Mouse (Mus musculus): Measurements from ENCODE around the gene Hnrnpa0. TPM values are rescaled to one million over a fixed set of nuclear protein-coding genes. Genes with fewer than 3 reads are reported as not detected.
"Not testable (repeated sequence)": the region's sequence is repeated elsewhere in the genome, so short reads cannot be mapped to it uniquely, and the experiment has no call there.

Gene Hnrnpa0
- total RNA-seq, 2 experiments from 2014 or later, result 31.1 to 37.7 TPM

DNA sequence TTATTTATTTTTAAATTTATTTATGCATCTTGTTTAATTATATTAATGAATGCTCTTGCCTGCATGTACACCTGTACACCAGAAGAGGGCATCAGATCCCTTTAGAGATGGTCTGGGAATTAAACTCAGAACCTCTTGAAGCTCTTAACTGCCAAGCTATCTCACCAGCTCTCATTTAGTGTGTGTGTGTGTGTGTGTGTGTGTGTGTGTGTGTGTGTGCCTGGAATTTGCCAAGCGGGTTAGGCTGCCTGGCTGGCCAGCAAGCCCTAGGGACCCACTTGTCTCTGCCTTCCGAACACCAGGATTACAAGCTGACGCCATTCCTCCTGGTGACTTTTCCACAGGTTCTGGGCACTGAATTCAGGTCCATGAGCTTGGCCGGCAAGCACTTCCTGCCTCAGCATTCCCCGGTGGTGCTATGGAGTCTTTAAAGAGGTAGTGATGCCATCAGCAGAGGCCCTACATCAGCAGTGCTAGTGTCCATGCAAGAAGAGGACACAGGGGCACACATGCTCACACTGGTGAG is 20.7 kb upstream of the Hnrnpa0 start:
- intact Hi-C loops (cut with DNase I), result no loop called here
- peak; percentile 69 for TF ChIP-seq CTCF (IDR thresholded peaks at IDR 0.05)
- Histone ChIP-seq H3K4me3 (peak overlapping the region; percentile 58), H3K27ac (no peak overlapping the region)
- DNase-seq, result no peak

DNA sequence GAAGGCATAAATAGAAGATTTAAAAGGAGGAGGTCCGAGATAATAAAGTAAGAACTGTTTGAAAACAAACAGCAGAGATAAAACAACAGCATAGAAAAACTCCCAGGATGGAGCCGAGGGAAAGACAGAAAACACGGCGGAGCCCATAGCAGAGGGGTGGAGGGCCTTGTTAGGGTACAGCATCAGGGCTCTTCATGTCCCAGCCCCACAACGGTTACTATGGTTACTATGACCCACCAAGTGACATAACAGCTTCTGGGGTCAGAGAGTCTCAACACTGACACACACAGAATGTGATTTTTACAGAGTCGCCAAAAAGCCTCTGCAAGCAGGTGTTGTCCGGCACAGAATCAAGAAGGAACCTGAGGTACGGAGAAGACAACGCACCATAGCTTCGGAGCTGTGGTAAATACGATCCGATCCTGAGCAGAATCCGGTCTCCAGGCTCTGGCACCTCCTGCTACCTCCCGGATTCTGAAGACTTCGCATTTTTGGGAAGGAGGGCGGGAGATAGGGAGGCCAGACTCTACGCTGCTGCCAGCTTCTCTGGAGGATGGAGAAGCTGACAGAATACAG is 20.0 kb upstream of the Hnrnpa0 start:
- Histone ChIP-seq H3K27ac (peak overlapping the region; percentile 17; the same call in 1 of the 2 replicates), H3K4me3 (peak overlapping the region; percentile 58)
- intact Hi-C loops (cut with DNase I), result no loop called here
- no peak for TF ChIP-seq CTCF (IDR thresholded peaks at IDR 0.05)
- no peak for DNase-seq

DNA sequence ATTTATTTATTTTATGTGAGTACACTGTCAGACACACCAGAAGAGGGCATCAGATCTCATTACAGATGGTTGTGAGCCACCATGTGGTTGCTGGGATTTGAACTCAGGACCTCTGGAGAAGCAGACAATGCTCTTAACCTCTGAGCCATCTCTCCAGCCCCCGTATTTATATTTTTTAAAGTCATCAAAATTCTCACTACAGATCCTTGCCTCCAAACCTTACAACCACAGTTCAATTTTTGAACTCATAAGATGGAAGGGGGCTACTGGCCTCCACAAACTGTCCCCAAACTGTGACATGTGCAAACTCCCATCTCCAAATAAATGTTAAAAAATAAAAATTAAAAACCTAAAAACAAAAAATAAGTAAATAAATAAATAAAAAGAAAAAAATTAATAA is 19.4 kb upstream of the Hnrnpa0 start:
- TF ChIP-seq CTCF (IDR thresholded peaks at IDR 0.05), result no peak
- H3K27ac ChIP-seq, result no peak overlapping the region
- H3K4me3 ChIP-seq, result no peak overlapping the region
- intact Hi-C loops (cut with DNase I), result no loop called here
- DNase-seq, result no peak

DNA sequence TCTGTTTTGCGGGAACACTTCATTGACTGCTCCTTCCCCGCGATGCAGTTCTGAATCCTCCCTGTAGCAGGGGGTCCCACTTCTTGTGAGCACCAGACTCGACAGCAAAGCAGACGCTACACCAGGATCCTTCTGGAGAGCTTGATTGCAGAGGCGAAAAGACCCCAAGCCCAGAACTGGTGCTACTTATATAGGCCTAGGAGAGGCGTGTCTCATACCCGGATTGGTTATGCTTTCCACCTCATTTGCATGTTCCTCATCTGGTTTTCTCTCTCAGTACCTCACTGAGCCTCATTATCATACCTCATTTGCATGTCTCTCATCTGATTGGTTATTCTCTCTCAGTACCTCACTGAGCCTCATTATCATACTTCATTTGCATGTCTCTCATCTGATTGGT is 18.2 kb upstream of the Hnrnpa0 start:
- H3K27ac ChIP-seq; intact Hi-C loops (cut with DNase I); DNase-seq; H3K4me3 ChIP-seq: not testable (repeated sequence)

DNA sequence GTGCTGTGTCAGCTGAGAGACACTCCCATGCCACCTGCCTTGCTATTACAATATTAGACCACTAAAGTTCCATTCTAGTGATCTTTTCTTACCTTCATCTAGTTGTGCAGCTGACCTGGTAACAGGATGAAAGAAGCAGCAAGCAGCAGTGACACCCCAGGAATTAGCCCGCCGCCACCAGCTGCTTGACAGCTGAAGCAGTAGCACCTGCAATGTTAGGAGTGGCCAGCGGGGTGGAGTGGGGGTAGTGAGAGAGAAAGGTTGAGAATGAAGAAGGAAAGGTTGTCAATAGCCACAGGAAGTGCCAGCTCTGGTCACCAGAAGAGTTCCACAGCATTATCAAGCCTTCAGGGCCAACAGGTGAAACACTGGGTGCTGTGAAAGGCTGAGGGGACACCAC is 3.3 kb upstream of the Hnrnpa0 start:
- no peak overlapping the region for H3K4me3 ChIP-seq
- TF ChIP-seq CTCF (IDR thresholded peaks at IDR 0.05), result no peak
- intact Hi-C loops (cut with DNase I), result no loop called here
- DNase-seq, result no peak
- no peak overlapping the region for H3K27ac ChIP-seq

DNA sequence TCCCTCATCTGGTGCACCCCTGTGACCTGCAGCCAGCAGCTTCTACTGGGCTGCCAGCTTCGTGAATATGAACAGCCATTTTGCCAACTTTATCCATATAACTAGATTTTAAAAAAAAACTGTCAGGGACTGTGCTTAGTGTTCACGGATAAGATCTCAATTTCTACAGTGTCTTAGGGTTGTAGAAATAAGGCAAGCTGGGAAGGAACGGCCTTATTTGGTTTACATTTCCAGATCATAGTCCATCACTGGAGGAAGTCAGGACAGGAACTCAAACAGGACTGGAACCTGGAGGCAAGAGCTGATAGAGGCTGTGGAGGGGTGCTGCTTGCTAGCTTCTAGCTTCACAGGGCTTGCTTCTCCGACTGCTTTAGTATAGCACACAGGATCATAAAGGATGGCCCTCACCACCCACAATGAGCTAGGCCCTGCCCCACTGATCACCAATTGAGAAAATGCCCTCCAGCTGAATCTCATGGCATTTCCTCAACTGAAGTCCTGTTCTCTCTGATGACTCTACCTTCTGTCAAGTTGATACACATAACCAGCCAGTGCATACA is 1.4 kb upstream of the Hnrnpa0 start:
- TF ChIP-seq CTCF (IDR thresholded peaks at IDR 0.05), result no peak
- peak overlapping the region; percentile 96 for H3K4me3 ChIP-seq
- peak overlapping the region; percentile 100 for H3K27ac ChIP-seq
- DNase-seq, result no peak
- intact Hi-C loops (cut with DNase I), result loop anchor here (2.0 to 10.0 kb wide), 2 partner anchors 27 to 255 kb away; partner anchors contain the start of genes 2210016F16Rik and Idnk

DNA sequence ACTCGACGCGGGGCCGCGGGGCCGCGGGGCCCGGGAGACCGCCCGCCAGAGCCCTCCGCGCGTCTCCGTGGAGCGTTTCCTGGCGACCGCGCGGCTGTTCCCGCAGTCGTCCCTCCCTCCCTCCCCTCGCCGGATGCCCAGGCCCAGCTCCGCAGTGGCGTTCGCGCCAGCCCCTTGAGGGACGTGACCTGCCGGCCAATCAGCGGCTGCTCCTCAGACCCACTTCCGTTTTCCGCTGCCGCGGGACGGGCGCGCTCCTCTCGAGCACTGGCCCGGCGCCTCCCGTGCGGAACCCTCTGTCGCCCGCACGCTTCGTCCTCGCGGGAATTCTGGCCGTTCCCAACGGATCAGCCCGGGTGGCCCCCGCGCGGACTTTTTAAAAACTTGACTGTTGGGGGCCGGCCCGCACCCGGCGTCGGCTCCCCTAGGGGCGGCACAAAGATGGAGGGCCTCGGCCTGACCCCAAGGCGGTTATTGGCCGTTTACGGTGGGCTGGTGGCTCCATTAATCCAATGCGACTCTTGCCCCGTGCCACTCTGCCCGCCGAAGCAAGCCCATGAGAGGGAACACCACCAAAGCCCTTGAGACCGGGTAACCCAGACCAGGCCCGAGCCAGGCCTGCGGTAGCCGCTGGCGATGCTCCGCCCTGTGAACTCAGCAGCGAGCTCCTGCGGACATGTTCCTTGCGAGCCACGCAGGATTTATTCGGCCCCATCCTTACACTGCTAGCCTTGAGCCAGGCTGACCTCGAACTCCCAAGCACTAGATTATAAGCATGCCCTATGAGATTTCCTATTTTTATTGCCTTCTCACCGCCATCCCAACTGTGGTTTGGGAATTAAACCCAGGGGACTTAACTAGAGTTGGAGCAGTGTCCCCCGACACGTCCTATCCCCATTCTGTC is 664 bp upstream of the Hnrnpa0 start:
- intact Hi-C loops (cut with DNase I), result loop anchor here (2.0 to 10.0 kb wide), 2 partner anchors 28 to 256 kb away; partner anchors contain the start of genes 2210016F16Rik and Idnk
- DNase-seq, result peak; percentile 99
- peak overlapping the region; percentile 96 for H3K4me3 ChIP-seq
- H3K27ac ChIP-seq, result peak overlapping the region; percentile 100
- TF ChIP-seq CTCF (IDR thresholded peaks at IDR 0.05), result peak; percentile 9; the same call in 1 of the 2 replicates

DNA sequence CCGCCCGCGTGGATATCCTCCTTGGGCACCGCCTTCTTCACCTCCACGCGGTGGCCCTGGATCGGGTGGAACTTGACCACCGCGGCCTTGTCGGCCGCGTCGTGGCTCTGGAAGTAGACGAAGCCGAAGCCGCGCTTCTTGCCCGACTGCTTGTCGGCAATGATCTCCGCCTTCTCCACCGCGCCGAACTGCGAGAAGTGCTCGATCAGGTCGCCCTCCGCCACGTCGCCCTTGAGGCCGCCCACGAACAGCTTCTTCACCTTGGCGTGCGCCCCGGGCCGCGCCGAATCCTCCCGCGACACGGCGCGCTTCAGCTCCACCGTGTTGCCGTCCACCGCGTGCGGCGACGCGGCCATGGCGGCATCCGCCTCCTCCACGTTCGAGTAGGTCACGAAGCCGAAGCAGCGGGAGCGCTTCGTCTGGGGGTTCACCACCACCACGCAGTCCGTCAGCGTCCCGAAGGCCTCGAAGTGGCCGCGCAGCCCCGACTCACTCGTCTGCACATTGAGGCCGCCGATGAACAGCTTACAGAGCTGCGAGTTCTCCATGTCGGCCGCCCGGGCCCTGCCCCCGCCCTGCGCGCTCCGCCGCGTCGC is 492 bp downstream of the Hnrnpa0 start:
- no peak for TF ChIP-seq CTCF (IDR thresholded peaks at IDR 0.05)
- intact Hi-C loops (cut with DNase I), result loop anchor here (2.0 to 10.0 kb wide), 2 partner anchors 29 to 257 kb away; partner anchors contain the start of genes 2210016F16Rik and Idnk
- Histone ChIP-seq H3K27ac (peak overlapping the region; percentile 100), H3K4me3 (peak overlapping the region; percentile 96)
- DNase-seq, result peak; percentile 72

DNA sequence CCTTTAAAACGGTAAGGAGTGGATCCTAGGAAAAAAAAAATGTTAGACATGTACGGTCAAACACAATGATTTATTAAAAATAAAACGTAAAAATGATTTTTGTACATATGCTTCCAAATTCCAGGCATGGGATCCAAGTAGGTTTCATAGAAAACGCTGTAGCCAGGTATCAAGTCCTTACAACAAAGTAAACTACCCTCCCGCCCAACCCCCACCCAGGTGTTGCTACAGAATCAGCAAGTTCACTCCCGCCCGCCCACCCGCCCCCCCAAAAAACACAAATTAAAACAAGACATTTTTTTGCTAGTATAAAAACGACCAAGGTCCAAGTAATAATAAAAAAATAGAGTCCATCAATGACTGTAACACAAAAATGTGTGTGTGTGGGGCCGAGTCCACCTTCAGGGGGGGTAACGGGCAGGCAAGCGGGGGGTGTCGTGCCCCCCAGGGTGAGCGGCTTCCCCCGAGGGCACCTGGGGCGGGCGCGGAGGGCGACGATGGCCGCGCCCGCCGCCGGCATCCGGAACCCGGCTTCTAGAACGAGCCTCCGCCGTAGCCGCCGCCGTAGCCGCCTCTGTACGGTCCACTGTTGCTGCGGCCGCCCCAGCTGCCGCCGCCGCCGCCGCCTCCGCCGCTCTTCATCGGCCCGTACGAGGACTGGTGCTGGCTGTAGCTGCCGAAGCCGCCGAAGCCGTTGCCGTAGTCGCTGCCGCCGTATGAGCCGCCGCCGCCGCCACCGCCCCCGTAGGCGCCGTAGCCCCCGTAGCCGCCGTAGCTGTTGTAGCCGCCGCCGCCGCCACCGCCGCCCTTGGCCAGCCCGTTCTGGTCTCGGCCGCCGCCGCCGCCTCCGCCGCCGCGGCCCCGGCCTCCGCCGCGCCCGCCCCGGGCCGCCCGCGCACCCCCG is 1.2 kb downstream of the Hnrnpa0 start:
- H3K27ac ChIP-seq, result peak overlapping the region; percentile 100
- peak; percentile 64 for DNase-seq
- intact Hi-C loops (cut with DNase I), result loop anchor here (10.0 kb wide), 1 partner anchor 258 kb away; the partner anchor contains the start of gene 2210016F16Rik
- peak overlapping the region; percentile 96 for H3K4me3 ChIP-seq
- no peak for TF ChIP-seq CTCF (IDR thresholded peaks at IDR 0.05)

DNA sequence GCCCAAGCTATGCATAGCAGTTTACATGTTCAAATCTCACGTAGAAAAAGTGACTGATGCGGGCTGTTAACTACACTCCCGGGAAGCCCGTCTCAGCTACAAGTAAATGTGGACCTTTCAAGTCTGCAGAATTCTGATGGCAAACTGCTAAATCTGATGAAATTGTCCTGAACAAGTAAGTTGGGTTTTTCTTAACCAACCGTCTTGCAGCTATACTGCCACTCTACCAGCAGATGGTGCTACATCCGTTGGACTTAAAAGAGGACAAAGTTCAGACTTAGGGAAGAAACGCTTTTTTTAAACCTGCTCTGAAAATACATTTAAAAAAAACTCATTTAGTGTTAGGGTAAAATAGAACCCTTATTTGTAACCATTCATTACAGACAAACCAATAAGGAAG is 2.2 kb downstream of the Hnrnpa0 start:
- TF ChIP-seq CTCF (IDR thresholded peaks at IDR 0.05), result no peak; the same call in 1 of the 2 replicates
- intact Hi-C loops (cut with DNase I), result loop anchor here (10.0 kb wide), 1 partner anchor 259 kb away; the partner anchor contains the start of gene 2210016F16Rik
- peak overlapping the region; percentile 96 for H3K4me3 ChIP-seq
- peak overlapping the region; percentile 100 for H3K27ac ChIP-seq
- DNase-seq, result peak; percentile 36

DNA sequence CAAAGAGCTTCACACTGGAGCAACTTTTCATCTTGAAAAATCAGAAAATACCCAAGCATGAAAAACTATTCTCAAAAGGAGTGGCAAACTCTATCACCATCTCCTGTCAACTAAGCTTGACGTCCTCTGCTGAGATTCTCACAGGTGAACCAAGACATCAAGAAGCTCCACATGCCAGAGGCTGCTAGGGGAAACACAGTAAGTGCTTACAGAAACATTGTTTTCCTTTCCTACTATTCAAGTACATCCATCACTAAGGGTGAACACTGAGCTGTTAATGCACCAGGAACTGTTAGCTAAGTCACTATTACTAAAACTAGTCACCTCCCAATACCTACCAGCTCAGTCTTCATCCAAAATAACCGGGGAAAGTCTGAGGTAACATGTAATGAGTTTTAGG is 3.4 kb downstream of the Hnrnpa0 start:
- no peak overlapping the region for H3K4me3 ChIP-seq
- no peak overlapping the region for H3K27ac ChIP-seq
- DNase-seq, result no peak
- intact Hi-C loops (cut with DNase I), result loop anchor here (10.0 kb wide), 1 partner anchor 260 kb away; the partner anchor contains the start of gene 2210016F16Rik
- no peak for TF ChIP-seq CTCF (IDR thresholded peaks at IDR 0.05)
